Mouse (Mus musculus) kidney, adult 8-10 months (tissue): ENCODE results near the gene Abhd4.

ENCODE experiments used
- DNase-seq, 2 experiments: peaks; one replicate each; pipeline ENCODE4 v3.0.0; 2022

Gene Abhd4

GRCm38 (mm10) chr14:54253741-54254291, at the start of gene Abhd4, which contains the start of gene Dad1:
Gene Abhd4, plus strand, starts transcription at chr14:54254188.
Gene Dad1, minus strand, starts transcription at chr14:54254104.
- DNase-seq: peak; percentile 98

GRCm38 (mm10) chr14:54204311-54204710, 49.7 kb upstream of the Abhd4 start:
- no peak for DNase-seq

GRCm38 (mm10) chr14:54204786-54205185, 49.2 kb upstream of the Abhd4 start:
- DNase-seq: no peak

- no peak for DNase-seq
Observed at GRCm38 (mm10) chr14:54205904-54206303, 48.1 kb upstream of the Abhd4 start.

- no peak for DNase-seq
Observed at GRCm38 (mm10) chr14:54206309-54206708, 47.7 kb upstream of the Abhd4 start.

GRCm38 (mm10) chr14:54206750-54207550, 47.0 kb upstream of the Abhd4 start:
- DNase-seq: no peak

GRCm38 (mm10) chr14:54207924-54208323, 46.1 kb upstream of the Abhd4 start:
- no peak for DNase-seq

GRCm38 (mm10) chr14:54208741-54209140, 45.2 kb upstream of the Abhd4 start:
- DNase-seq: no peak

- DNase-seq: no peak
Observed at GRCm38 (mm10) chr14:54209932-54210331, 44.1 kb upstream of the Abhd4 start.

GRCm38 (mm10) chr14:54210401-54210800, 43.6 kb upstream of the Abhd4 start:
- DNase-seq: no peak

- no peak for DNase-seq
Observed at GRCm38 (mm10) chr14:54211199-54211598, 42.8 kb upstream of the Abhd4 start.

- no peak for DNase-seq
Observed at GRCm38 (mm10) chr14:54211755-54212154, 42.2 kb upstream of the Abhd4 start.

GRCm38 (mm10) chr14:54213734-54214133, 40.3 kb upstream of the Abhd4 start:
- no peak for DNase-seq

GRCm38 (mm10) chr14:54214477-54214876, 39.5 kb upstream of the Abhd4 start:
- no peak for DNase-seq

GRCm38 (mm10) chr14:54214901-54215300, 39.1 kb upstream of the Abhd4 start:
- no peak for DNase-seq

- DNase-seq: peak; percentile 63 to 84
Observed at GRCm38 (mm10) chr14:54216126-54216525, 37.9 kb upstream of the Abhd4 start.

- DNase-seq: no peak
Observed at GRCm38 (mm10) chr14:54218233-54218632, 35.8 kb upstream of the Abhd4 start.

GRCm38 (mm10) chr14:54218721-54219120, 35.3 kb upstream of the Abhd4 start:
- no peak for DNase-seq

- DNase-seq: no peak
Observed at GRCm38 (mm10) chr14:54219256-54219655, 34.7 kb upstream of the Abhd4 start.

- DNase-seq: no peak
Observed at GRCm38 (mm10) chr14:54219849-54220248, 34.1 kb upstream of the Abhd4 start.

GRCm38 (mm10) chr14:54220726-54221494, 33.1 kb upstream of the Abhd4 start:
- DNase-seq: no peak

- no peak for DNase-seq
Observed at GRCm38 (mm10) chr14:54221641-54222040, 32.3 kb upstream of the Abhd4 start.

GRCm38 (mm10) chr14:54222289-54222727, 31.7 kb upstream of the Abhd4 start:
- DNase-seq: no peak
